Mouse (Mus musculus) liver, embryonic 16.5 days (tissue): ENCODE results near the gene Anks1. TPM values are rescaled to one million over a fixed set of nuclear protein-coding genes. Genes with fewer than 3 reads are reported as not detected.

ENCODE experiments used
- ATAC-seq: fragments of 200-750 bp; cut with Nextera tagmentation; 2 replicates; pipeline ENCODE4 v1.8.0; 2017; ENCODE audit warnings: low read depth, mild to moderate bottlenecking, moderate number of reproducible peaks, moderate library complexity
- H3K27ac ChIP-seq: fragments of 300-500 bp; sonication (generic); 2 replicates; pipeline ENCODE4 v1.5.1; 2014; ENCODE audit warnings: mild to moderate bottlenecking, low read length
- H3K27me3 ChIP-seq: fragments of 300-500 bp; sonication (generic); 2 replicates; pipeline ENCODE4 v1.6.1; 2014; ENCODE audit warnings: low read depth, low read length, mixed read lengths; ENCODE audit not compliant: control insufficient read depth, insufficient read depth
- H3K36me3 ChIP-seq: fragments of 300-500 bp; sonication (generic); 2 replicates; pipeline ENCODE4 v1.6.1; 2014; ENCODE audit warnings: mild to moderate bottlenecking; ENCODE audit not compliant: control insufficient read depth, insufficient read depth
- H3K4me1 ChIP-seq: fragments of 300-500 bp; sonication (generic); 2 replicates; pipeline ENCODE4 v1.6.1; 2014; ENCODE audit warnings: low read depth, low read length, mixed read lengths; ENCODE audit not compliant: control insufficient read depth
- H3K4me2 ChIP-seq: fragments of 300-500 bp; sonication (generic); 2 replicates; pipeline ENCODE4 v1.6.1; 2014; ENCODE audit warnings: low read depth, low read length, mixed read lengths
- H3K4me3 ChIP-seq: fragments of 300-500 bp; sonication (generic); 2 replicates; pipeline ENCODE4 v1.5.1; 2014; ENCODE audit warnings: low read depth, mild to moderate bottlenecking, low read length
- H3K9ac ChIP-seq: fragments of 300-500 bp; sonication (generic); 2 replicates; pipeline ENCODE4 v1.6.1; 2014; ENCODE audit warnings: low read depth, low read length
- H3K9me3 ChIP-seq: fragments of 300-500 bp; sonication (generic); replicated peaks from 2 replicates; pipeline ENCODE4 v1.6.1; 2016; ENCODE audit warnings: low read length; ENCODE audit not compliant: control insufficient read depth
- WGBS: fragments of 180-500 bp; shearing (Covaris S2); extraction: QIAGEN DNeasy Blood & Tissue Kit; methylation state at CpG from one replicate; pipeline ENCODE4 v1.1.7; 2014; ENCODE audit not compliant: insufficient replicate concordance; 5-methylcytosine and 5-hydroxymethylcytosine counted together
- polyA plus RNA-seq: library from polyadenylated mRNA; unstranded; fragments of >200 nt; fragmentation: Nextera tagmentation; extraction: Ambion mirVana; gene quantifications from 2 replicates; pipeline ENCODE4 v1.2.1, GENCODE M21; 2015

Anks1 gene
- polyA plus RNA-seq, 1 experiment from 2014 or later, result 4.4 TPM

DNA sequence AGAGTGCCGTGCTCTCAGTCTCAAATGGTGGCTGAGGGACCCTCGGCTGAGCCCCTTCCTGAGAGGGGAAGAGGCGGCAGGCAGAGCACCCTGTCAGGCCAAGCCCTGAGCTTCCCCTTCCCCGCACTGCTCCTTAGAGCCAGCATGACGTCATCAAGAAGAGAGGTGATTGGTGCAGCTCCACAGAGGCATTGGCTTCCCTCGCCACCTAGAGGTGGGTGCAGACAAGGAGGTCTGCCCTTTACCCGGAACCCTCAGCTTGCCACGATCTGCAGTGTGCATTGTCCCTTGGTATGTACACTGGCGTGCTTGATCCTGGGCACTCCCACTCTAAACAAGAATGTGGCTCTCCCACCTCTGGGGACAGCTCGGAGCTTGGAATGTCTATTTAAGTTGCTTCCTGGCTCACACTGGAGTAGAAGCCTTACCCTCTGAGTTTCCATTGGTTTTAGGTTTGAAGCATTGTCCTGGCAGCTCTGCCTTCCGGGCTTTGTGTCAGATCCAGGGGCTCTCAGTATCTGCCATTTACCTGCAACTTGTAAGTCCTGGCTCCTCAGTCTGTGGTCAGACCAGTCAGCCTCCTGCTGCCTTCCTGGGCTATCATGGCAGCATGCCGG is 104.3 kb downstream of the Anks1 start:
- H3K4me1 ChIP-seq, result peaks cover 58% of the 10 kb centered on the region
- peak overlapping the region; percentile 49 for H3K4me2 ChIP-seq
- peak overlapping the region; percentile 40 for H3K9ac ChIP-seq
- H3K4me3 ChIP-seq, result peak overlapping the region; percentile 20; the same call in 1 of the 2 replicates
- H3K36me3 ChIP-seq, result no peaks in the 10 kb centered on the region
- peak overlapping the region; percentile 65 for H3K27ac ChIP-seq
- no peaks in the 10 kb centered on the region for H3K27me3 ChIP-seq
- ATAC-seq, result peak; percentile 74
- no peaks in the 10 kb centered on the region for H3K9me3 ChIP-seq
- WGBS, result 10% methylated on average over 12 of the region's 12 CpGs

- Histone ChIP-seq H3K4me2 (no peak overlapping the region), H3K4me1 (peaks cover 54% of the 10 kb centered on the region), H3K4me3 (no peak overlapping the region), H3K27ac (peak overlapping the region; percentile 47), H3K27me3 (no peaks in the 10 kb centered on the region), H3K36me3 (no peaks in the 10 kb centered on the region), H3K9me3 (no peaks in the 10 kb centered on the region), H3K9ac (no peak overlapping the region)
- 48% methylated on average over 4 of the region's 4 CpGs for WGBS
- no peak for ATAC-seq
These were observed 105.3 kb downstream of the Anks1 start for GRCm38 (mm10) chr17:28014449-28014848.

DNA sequence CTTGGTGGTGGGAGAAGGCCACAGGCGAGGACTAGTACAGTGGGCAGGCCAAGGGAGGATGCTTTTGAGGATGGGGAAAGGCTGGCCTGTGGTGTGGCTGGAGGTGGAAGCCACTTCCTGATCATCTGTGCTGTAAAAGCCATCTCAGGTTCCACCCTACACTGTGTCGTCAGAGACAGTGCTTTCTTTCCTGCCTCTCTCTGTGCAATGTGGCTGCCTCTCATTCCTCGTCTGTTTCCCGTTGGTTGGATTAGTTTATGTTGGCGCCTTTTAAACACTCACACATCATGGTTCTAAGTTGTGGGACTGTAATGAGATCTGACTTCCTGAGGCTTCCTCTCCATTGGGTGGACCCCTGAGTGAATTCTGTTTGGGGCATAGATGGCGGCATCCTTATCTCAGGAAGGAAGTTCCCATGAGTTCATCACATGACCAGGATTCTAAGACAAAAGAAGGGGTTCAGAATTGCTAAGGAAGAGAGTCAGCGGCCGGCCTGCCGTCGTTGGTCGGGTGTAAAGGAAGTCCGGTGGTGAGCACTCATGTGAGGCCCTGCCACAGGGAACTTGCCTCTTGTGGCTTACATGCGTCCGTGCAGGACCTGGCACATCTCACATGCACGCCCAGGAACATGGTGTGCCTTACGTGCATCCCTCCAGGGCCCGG is 106.1 kb downstream of the Anks1 start:
- peak overlapping the region; percentile 17; the same call in 1 of the 2 replicates for H3K4me2 ChIP-seq
- no peaks in the 10 kb centered on the region for H3K9me3 ChIP-seq
- 17% methylated on average over 17 of the region's 17 CpGs for WGBS
- ATAC-seq, result peak; percentile 66
- H3K27me3 ChIP-seq, result no peaks in the 10 kb centered on the region
- no peaks in the 10 kb centered on the region for H3K36me3 ChIP-seq
- H3K27ac ChIP-seq, result peak overlapping the region; percentile 47
- no peak overlapping the region for H3K4me3 ChIP-seq
- H3K9ac ChIP-seq, result no peak overlapping the region
- peaks cover 50% of the 10 kb centered on the region for H3K4me1 ChIP-seq

GRCm38 (mm10) chr17:28016056-28016797 is 107.1 kb downstream of the Anks1 start:
- H3K4me3 ChIP-seq, result no peak overlapping the region
- no peaks in the 10 kb centered on the region for H3K36me3 ChIP-seq
- H3K27ac ChIP-seq, result peak overlapping the region; percentile 10
- H3K9me3 ChIP-seq, result no peaks in the 10 kb centered on the region
- H3K4me2 ChIP-seq, result no peak overlapping the region
- no peaks in the 10 kb centered on the region for H3K27me3 ChIP-seq
- 49% methylated on average over 8 of the region's 8 CpGs for WGBS
- no peak overlapping the region for H3K9ac ChIP-seq
- ATAC-seq, result no peak
- H3K4me1 ChIP-seq, result peaks cover 50% of the 10 kb centered on the region

DNA sequence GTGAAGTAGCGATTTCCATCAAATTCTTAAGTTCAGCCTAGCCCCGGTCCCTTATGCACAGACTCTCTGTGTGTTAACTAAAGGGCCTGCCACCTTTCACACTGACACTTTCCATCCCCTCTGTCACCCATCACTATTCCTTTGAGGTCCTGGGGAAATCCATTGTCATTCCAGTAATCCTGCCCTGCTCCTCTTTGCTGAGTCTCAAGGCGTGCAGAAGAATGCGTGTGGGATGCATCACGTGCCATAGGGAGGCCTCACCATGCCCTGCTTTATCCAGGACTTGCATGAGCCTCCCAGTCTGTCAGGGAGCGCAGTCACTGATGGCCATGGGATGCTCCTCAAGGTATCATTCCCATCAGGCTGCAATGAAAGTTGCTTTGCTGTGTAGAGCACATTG is 109.2 kb downstream of the Anks1 start:
- Histone ChIP-seq H3K27me3 (no peaks in the 10 kb centered on the region), H3K9me3 (no peaks in the 10 kb centered on the region), H3K9ac (no peak overlapping the region), H3K27ac (no peak overlapping the region), H3K4me2 (no peak overlapping the region), H3K4me3 (no peak overlapping the region), H3K4me1 (peaks cover 39% of the 10 kb centered on the region), H3K36me3 (no peaks in the 10 kb centered on the region)
- no peak for ATAC-seq
- 78% methylated on average over 6 of the region's 6 CpGs for WGBS

DNA sequence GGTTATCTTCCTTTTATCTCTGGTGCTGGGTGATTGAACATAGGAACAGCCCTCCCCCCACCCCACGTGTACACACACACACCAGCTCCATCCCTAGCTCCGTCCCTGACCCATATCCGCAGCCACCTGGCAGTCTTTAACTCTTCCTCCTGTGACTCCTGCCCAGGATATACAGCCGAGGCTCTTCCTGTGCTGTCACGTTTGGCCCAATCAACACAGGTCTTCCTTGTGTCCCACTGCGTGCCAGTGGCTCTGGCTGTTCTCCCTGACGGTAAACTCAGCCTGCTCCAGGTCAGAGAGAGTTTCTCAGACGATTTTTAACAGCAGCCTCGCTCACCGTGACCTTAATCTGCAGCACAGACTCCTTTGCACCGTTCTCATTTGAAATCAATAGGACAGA is 109.7 kb downstream of the Anks1 start:
- Histone ChIP-seq H3K9ac (no peak overlapping the region), H3K9me3 (no peaks in the 10 kb centered on the region), H3K36me3 (no peaks in the 10 kb centered on the region), H3K27ac (no peak overlapping the region), H3K27me3 (no peaks in the 10 kb centered on the region), H3K4me3 (no peak overlapping the region), H3K4me1 (peaks cover 34% of the 10 kb centered on the region), H3K4me2 (no peak overlapping the region)
- 56% methylated on average over 11 of the region's 11 CpGs for WGBS
- ATAC-seq, result no peak

DNA sequence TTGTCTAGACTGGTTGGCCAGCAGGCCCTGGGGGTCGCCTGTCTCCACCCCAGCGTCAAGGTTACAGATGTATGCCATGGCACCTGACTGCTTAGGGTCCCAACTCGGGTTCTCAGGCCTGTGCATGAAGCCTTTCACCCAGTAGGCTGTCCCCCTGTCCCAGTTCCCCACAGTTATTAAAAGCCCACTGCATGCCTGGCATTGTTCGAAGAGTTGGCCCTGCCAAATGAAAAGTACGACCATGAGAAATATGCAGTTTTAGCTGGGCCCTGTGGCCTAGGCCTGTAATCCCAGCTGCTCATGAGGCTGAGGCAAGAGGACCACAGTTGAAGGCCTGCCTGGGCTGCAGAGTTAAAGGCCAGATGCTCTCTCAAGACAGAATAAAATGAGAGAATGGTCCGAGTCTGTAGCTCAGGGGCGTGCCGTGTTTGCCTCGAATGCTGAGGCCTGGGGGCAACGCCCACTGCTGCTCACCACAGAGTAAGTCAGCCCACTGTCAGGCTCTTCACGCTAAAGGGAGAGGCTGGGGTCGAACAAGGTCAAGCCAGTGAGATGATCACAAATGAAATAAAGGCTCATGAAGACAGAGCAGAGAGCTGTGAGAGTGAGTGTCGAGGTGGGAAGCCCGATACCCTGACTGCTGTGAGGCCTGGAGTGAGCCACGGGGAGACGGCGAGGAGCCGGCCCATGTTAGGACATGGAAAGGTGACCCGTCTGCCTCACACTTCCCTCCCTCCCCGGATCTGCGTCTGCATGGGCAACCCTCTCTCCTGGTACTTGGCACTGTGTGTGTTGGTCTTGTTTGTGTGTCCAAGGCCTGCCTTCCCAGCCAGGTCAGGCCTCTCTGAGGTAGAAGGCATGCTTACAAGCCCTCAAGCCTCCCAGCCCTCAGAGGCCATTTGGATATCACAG is 110.9 kb downstream of the Anks1 start:
- H3K27me3 ChIP-seq, result no peaks in the 10 kb centered on the region
- H3K9ac ChIP-seq, result no peak overlapping the region
- ATAC-seq, result no peak
- H3K36me3 ChIP-seq, result no peaks in the 10 kb centered on the region
- H3K4me2 ChIP-seq, result no peak overlapping the region
- H3K9me3 ChIP-seq, result no peaks in the 10 kb centered on the region
- peaks cover 23% of the 10 kb centered on the region for H3K4me1 ChIP-seq
- H3K4me3 ChIP-seq, result no peak overlapping the region
- 65% methylated on average over 21 of the region's 21 CpGs for WGBS
- no peak overlapping the region for H3K27ac ChIP-seq

DNA sequence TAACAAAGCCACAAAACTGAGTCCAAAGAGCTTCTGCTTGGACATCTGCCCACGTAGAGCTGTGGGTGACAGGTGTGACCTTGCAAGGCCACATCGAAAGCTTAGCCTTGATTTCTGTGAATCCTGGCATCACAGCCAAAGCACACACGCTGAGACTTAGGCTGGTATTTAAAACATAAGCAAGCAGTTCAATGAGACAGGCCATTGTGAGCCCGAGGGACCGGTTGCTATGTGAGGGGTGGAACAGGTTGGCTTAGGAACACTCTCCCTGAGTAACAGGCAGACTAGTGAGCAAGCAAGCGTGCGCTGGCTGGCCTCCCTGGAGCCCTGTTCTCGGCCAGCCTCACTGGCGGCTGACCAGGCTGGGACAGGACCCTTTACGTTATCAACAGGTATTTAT is 112.8 kb downstream of the Anks1 start:
- H3K27ac ChIP-seq, result no peak overlapping the region

More for the DNA sequence above, 112.8 kb downstream of the Anks1 start:
- H3K4me3 ChIP-seq, result no peak overlapping the region
- no peak for ATAC-seq
- H3K27me3 ChIP-seq, result no peaks in the 10 kb centered on the region
- peaks cover 22% of the 10 kb centered on the region for H3K4me1 ChIP-seq
- 71% methylated on average over 10 of the region's 10 CpGs for WGBS
- H3K36me3 ChIP-seq, result no peaks in the 10 kb centered on the region
- no peak overlapping the region for H3K9ac ChIP-seq
- H3K4me2 ChIP-seq, result no peak overlapping the region
- no peaks in the 10 kb centered on the region for H3K9me3 ChIP-seq
